Mouse (Mus musculus) lung, postnatal 25 days (tissue): ENCODE data around the gene Itgb2.
A peak's percentile ranks its signal among the peaks of the same experiment; 100 is the strongest.

ENCODE experiments used
- DNase-seq: peaks from one replicate; pipeline ENCODE4 v3.0.0; 2022; ENCODE audit warnings: low spot score

Itgb2 gene

GRCm38 (mm10) chr10:77530140-77530539, at the start of gene Itgb2:
Gene Itgb2 (plus strand): TSS chr10:77530252.
- peak; percentile 69 for DNase-seq

GRCm38 (mm10) chr10:77481814-77482213, 48.2 kb upstream of the Itgb2 start:
- DNase-seq: no peak

GRCm38 (mm10) chr10:77484205-77484935, 45.7 kb upstream of the Itgb2 start:
- DNase-seq: peak; percentile 88

GRCm38 (mm10) chr10:77485786-77486185, 44.3 kb upstream of the Itgb2 start:
- DNase-seq: no peak

- DNase-seq: no peak
Measured at GRCm38 (mm10) chr10:77488168-77488567, 41.9 kb upstream of the Itgb2 start.

- no peak for DNase-seq
Measured at GRCm38 (mm10) chr10:77491585-77491984, 38.5 kb upstream of the Itgb2 start.

GRCm38 (mm10) chr10:77492885-77493284, 37.2 kb upstream of the Itgb2 start:
- DNase-seq: no peak

- no peak for DNase-seq
Measured at GRCm38 (mm10) chr10:77497185-77497584, 32.9 kb upstream of the Itgb2 start.

GRCm38 (mm10) chr10:77498254-77498653, 31.8 kb upstream of the Itgb2 start:
- peak; percentile 44 for DNase-seq

- DNase-seq: no peak
Measured at GRCm38 (mm10) chr10:77500636-77501035, 29.4 kb upstream of the Itgb2 start.

- no peak for DNase-seq
Measured at GRCm38 (mm10) chr10:77502967-77503922, 26.8 kb upstream of the Itgb2 start.

GRCm38 (mm10) chr10:77504143-77504542, 25.9 kb upstream of the Itgb2 start:
- DNase-seq: no peak

- no peak for DNase-seq
Measured at GRCm38 (mm10) chr10:77506526-77506925, 23.5 kb upstream of the Itgb2 start.

- peak; percentile 75 for DNase-seq
Measured at GRCm38 (mm10) chr10:77506961-77507577, 23.0 kb upstream of the Itgb2 start.

- no peak for DNase-seq
Measured at GRCm38 (mm10) chr10:77507779-77508178, 22.3 kb upstream of the Itgb2 start.

- no peak for DNase-seq
Measured at GRCm38 (mm10) chr10:77508744-77509143, 21.3 kb upstream of the Itgb2 start.

- DNase-seq: peak; percentile 82
Measured at GRCm38 (mm10) chr10:77509403-77510187, 20.5 kb upstream of the Itgb2 start.

GRCm38 (mm10) chr10:77510225-77510982, 19.6 kb upstream of the Itgb2 start:
- DNase-seq: no peak

- peak; percentile 94 for DNase-seq
Measured at GRCm38 (mm10) chr10:77515385-77516348, 14.4 kb upstream of the Itgb2 start, which contains the start of gene Fam207a. Gene Fam207a (minus strand): TSS chr10:77515785.
